Mouse (Mus musculus) heart, embryonic 14.5 days (tissue): Measurements from ENCODE around the gene Cux1. TPM values are rescaled to one million over a fixed set of nuclear protein-coding genes. Genes with fewer than 3 reads are reported as not detected.

Experiments used
- ATAC-seq: fragments of 200-750 bp; cut with Nextera tagmentation; 2 replicates; pipeline ENCODE4 v1.8.0; 2017; ENCODE audit warnings: low read depth, moderate TSS enrichment; ENCODE audit not compliant: insufficient number of reproducible peaks, insufficient read depth, low FRiP score
- H3K27ac ChIP-seq, 2 experiments: fragments of 200-500 bp in 1 of 2; fragments of 300-500 bp in 1 of 2; sonication (generic) in 1 of 2; replicated peaks in 1 of 2; 2 replicates each; pipeline ENCODE4 v1.5.1; 2012 to 2014; ENCODE audit warnings: low read depth in 2 of 2, low read length in 2 of 2, control low read depth in 1 of 2, mild to moderate bottlenecking in 1 of 2, mixed read lengths in 1 of 2; ENCODE audit not compliant: control insufficient read depth in 1 of 2, insufficient read depth in 1 of 2
- H3K27me3 ChIP-seq: fragments of 300-500 bp; sonication (generic); 2 replicates; pipeline ENCODE4 v1.6.1; 2014; ENCODE audit warnings: mild to moderate bottlenecking, low read length, control low read depth; ENCODE audit not compliant: control insufficient read depth, insufficient read depth
- H3K36me3 ChIP-seq: fragments of 300-500 bp; sonication (generic); 2 replicates; pipeline ENCODE4 v1.6.1; 2014; ENCODE audit warnings: mild to moderate bottlenecking, control low read depth, low read length, mixed read lengths; ENCODE audit not compliant: control insufficient read depth, insufficient read depth
- H3K4me1 ChIP-seq, 2 experiments: fragments of 200-500 bp in 1 of 2; fragments of 300-500 bp in 1 of 2; sonication (generic) in 1 of 2; 2 replicates each; pipeline ENCODE4 v1.6.1; 2012 to 2014; ENCODE audit warnings: low read length in 2 of 2, control low read depth in 1 of 2, mixed read lengths in 1 of 2; ENCODE audit not compliant: control insufficient read depth in 2 of 2, insufficient read depth in 2 of 2
- H3K4me2 ChIP-seq: fragments of 300-500 bp; sonication (generic); 2 replicates; pipeline ENCODE4 v1.6.1; 2014; ENCODE audit warnings: mild to moderate bottlenecking, low read length
- H3K4me3 ChIP-seq, 2 experiments: fragments of 200-500 bp in 1 of 2; fragments of 300-500 bp in 1 of 2; sonication (generic) in 1 of 2; 2 replicates each; pipeline ENCODE4 v1.5.1; 2012 to 2014; ENCODE audit warnings: low read length in 2 of 2, mild to moderate bottlenecking in 2 of 2, control low read depth in 1 of 2, low read depth in 1 of 2, moderate library complexity in 1 of 2; ENCODE audit not compliant: control insufficient read depth in 1 of 2, insufficient read depth in 1 of 2
- H3K9ac ChIP-seq: fragments of 300-500 bp; sonication (generic); 2 replicates; pipeline ENCODE4 v1.6.1; 2014; ENCODE audit warnings: mild to moderate bottlenecking, low read length
- H3K9me3 ChIP-seq: fragments of 300-500 bp; sonication (generic); 2 replicates; pipeline ENCODE4 v1.6.1; 2016; ENCODE audit warnings: low read length, control low read depth; ENCODE audit not compliant: control insufficient read depth
- WGBS: fragments of 180-500 bp; shearing (Covaris S2); extraction: QIAGEN DNeasy Blood & Tissue Kit; methylation state at CpG from one replicate; pipeline ENCODE4 v1.1.7; 2014; 5-methylcytosine and 5-hydroxymethylcytosine counted together
- polyA plus RNA-seq: library from polyadenylated mRNA; unstranded; fragments of >200 nt; fragmentation: Nextera tagmentation; extraction: Ambion mirVana; gene quantifications from 2 replicates; pipeline ENCODE4 v1.2.1, GENCODE M21; 2014

Gene Cux1
- polyA plus RNA-seq, 1 experiment from 2014 or later, result 71.6 TPM

- H3K4me3 ChIP-seq, result no peak overlapping the region
- no peaks in the 10 kb centered on the region for H3K27me3 ChIP-seq
- no peak overlapping the region for H3K4me2 ChIP-seq
- no peak overlapping the region; the same call in 1 of the 2 replicates for H3K9ac ChIP-seq
- no peaks in the 10 kb centered on the region for H3K9me3 ChIP-seq
- peaks cover 20% of the 10 kb centered on the region for H3K36me3 ChIP-seq
- no peak for ATAC-seq
- peaks cover 27 to 60% of the 10 kb centered on the region in 2 experiments for H3K4me1 ChIP-seq
- WGBS, result 55% methylated on average over 4 of the region's 4 CpGs
- peak overlapping the region; percentile 73 to 79 for H3K27ac ChIP-seq
Measured at GRCm38 (mm10) chr5:136479801-136480200, 87.5 kb downstream of the Cux1 start.

- H3K27ac ChIP-seq, result 0 out of 4 replicates have a peak overlapping the region, but pooled peaks of 1 of the 2 experiments have one; percentile 79
- 81% methylated on average over 6 of the region's 6 CpGs for WGBS
- no peaks in the 10 kb centered on the region for H3K9me3 ChIP-seq
- H3K4me1 ChIP-seq, result peaks cover 27 to 65% of the 10 kb centered on the region in 2 experiments
- peaks cover 14% of the 10 kb centered on the region for H3K36me3 ChIP-seq
- H3K4me3 ChIP-seq, result no peak overlapping the region
- no peak overlapping the region for H3K4me2 ChIP-seq
- ATAC-seq, result no peak
- H3K27me3 ChIP-seq, result no peaks in the 10 kb centered on the region
- H3K9ac ChIP-seq, result no peak overlapping the region; the same call in 1 of the 2 replicates
Measured at GRCm38 (mm10) chr5:136479024-136479763, 88.1 kb downstream of the Cux1 start.

- WGBS, result 53% methylated on average over 3 of the region's 3 CpGs
- Histone ChIP-seq H3K4me2 (no peak overlapping the region), H3K27me3 (no peaks in the 10 kb centered on the region), H3K9ac (no peak overlapping the region), H3K27ac (peak overlapping the region; percentile 68 to 71), H3K4me1 (peaks cover 38 to 85% of the 10 kb centered on the region in 2 experiments), H3K36me3 (no peaks in the 10 kb centered on the region), H3K9me3 (no peaks in the 10 kb centered on the region), H3K4me3 (no peak overlapping the region)
- no peak for ATAC-seq
Measured at GRCm38 (mm10) chr5:136476272-136476671, 91.0 kb downstream of the Cux1 start.

GRCm38 (mm10) chr5:136475161-136475560, 92.1 kb downstream of the Cux1 start:
- ATAC-seq, result no peak
- Histone ChIP-seq H3K4me2 (no peak overlapping the region), H3K9me3 (no peaks in the 10 kb centered on the region), H3K36me3 (no peaks in the 10 kb centered on the region), H3K27ac (no peak overlapping the region), H3K4me1 (peaks cover 38 to 88% of the 10 kb centered on the region in 2 experiments), H3K9ac (no peak overlapping the region), H3K27me3 (no peaks in the 10 kb centered on the region), H3K4me3 (no peak overlapping the region)
- 86% methylated on average over 1 of the region's 1 CpGs for WGBS

- no peak overlapping the region for H3K4me3 ChIP-seq
Measured at GRCm38 (mm10) chr5:136474086-136474485, 93.2 kb downstream of the Cux1 start.

GRCm38 (mm10) chr5:136473337-136473736, 94.0 kb downstream of the Cux1 start:
- no peak overlapping the region for H3K4me3 ChIP-seq
- peak overlapping the region; percentile 86 to 95 for H3K27ac ChIP-seq
- no peaks in the 10 kb centered on the region for H3K27me3 ChIP-seq
- no peaks in the 10 kb centered on the region for H3K9me3 ChIP-seq
- peaks cover 39 to 90% of the 10 kb centered on the region in 2 experiments for H3K4me1 ChIP-seq
- WGBS, result 23% methylated on average over 6 of the region's 6 CpGs
- ATAC-seq, result peak; percentile 52
- peak overlapping the region; percentile 40 for H3K4me2 ChIP-seq
- no peaks in the 10 kb centered on the region for H3K36me3 ChIP-seq
- peak overlapping the region; percentile 45; the same call in 1 of the 2 replicates for H3K9ac ChIP-seq

More at GRCm38 (mm10) chr5:136474086-136474485, 93.2 kb downstream of the Cux1 start:
- no peaks in the 10 kb centered on the region for H3K9me3 ChIP-seq
- H3K9ac ChIP-seq, result no peak overlapping the region
- H3K4me2 ChIP-seq, result no peak overlapping the region
- no peak for ATAC-seq
- no peaks in the 10 kb centered on the region for H3K36me3 ChIP-seq
- 54% methylated on average over 3 of the region's 3 CpGs for WGBS
- H3K27ac ChIP-seq, result peak overlapping the region in 1 of 2 experiments; percentile 86; a peak in 2 of 4 replicates
- H3K27me3 ChIP-seq, result no peaks in the 10 kb centered on the region
- H3K4me1 ChIP-seq, result peaks cover 39 to 90% of the 10 kb centered on the region in 2 experiments

- Histone ChIP-seq H3K9ac (peak overlapping the region; percentile 45; the same call in 1 of the 2 replicates), H3K4me3 (no peak overlapping the region), H3K4me1 (peaks cover 40 to 90% of the 10 kb centered on the region in 2 experiments), H3K4me2 (peak overlapping the region; percentile 40), H3K36me3 (no peaks in the 10 kb centered on the region), H3K27ac (peak overlapping the region; percentile 86 to 95; a peak in 3 of 4 replicates), H3K9me3 (no peaks in the 10 kb centered on the region), H3K27me3 (no peaks in the 10 kb centered on the region)
- ATAC-seq, result peak; percentile 22; the same call in 1 of the 2 replicates
- 40% methylated on average over 6 of the region's 6 CpGs for WGBS
Measured at GRCm38 (mm10) chr5:136472846-136473245, 94.4 kb downstream of the Cux1 start.
